Mouse (Mus musculus) layer of hippocampus, adult 2 months (tissue): ENCODE measurements at regions not wholly inside any gene's neighbourhood (a gene's known extent, or its start where the extent isn't known, plus 50 kb on each side); places are given as distances from the start of the nearest gene placed in this dataset.

Experiments
- DNase-seq, 2 experiments: peaks; one replicate each; pipeline ENCODE4 v3.0.0; 2022; ENCODE audit warnings: low spot score in 2 of 2
- H3K27ac ChIP-seq: fragments of 200-600 bp; 2 replicates; pipeline ENCODE4 v1.8.1; 2022
- H3K4me3 ChIP-seq: fragments of 200-600 bp; 2 replicates; pipeline ENCODE4 v1.8.1; 2022; ENCODE audit warnings: mild to moderate bottlenecking
- CTCF ChIP-seq: fragments of 200-600 bp; conservative IDR thresholded peaks from 2 replicates; pipeline ENCODE4 v1.8.1; 2022; ENCODE audit warnings: antibody characterized with exemption, mild to moderate bottlenecking, moderate library complexity

- peak; percentile 23 to 33 for DNase-seq
- no peak overlapping the region for H3K4me3 ChIP-seq
- H3K27ac ChIP-seq = no peak overlapping the region
- TF ChIP-seq CTCF = no peak
Observed at GRCm38 (mm10) chr4:152908235-152908634, 430.6 kb upstream of the Kcnab2 start.

GRCm38 (mm10) chr4:152902851-152903250 lies 425.2 kb upstream of the Kcnab2 start:
- no peak overlapping the region for H3K27ac ChIP-seq
- DNase-seq = no peak
- no peak overlapping the region for H3K4me3 ChIP-seq
- no peak for TF ChIP-seq CTCF

- H3K27ac ChIP-seq = peak overlapping the region; percentile 62; the same call in 1 of the 2 replicates
- DNase-seq = peak in 1 of 2 experiments; percentile 65
- no peak for TF ChIP-seq CTCF
- no peak overlapping the region for H3K4me3 ChIP-seq
Observed at GRCm38 (mm10) chr4:152900049-152900448, 422.4 kb upstream of the Kcnab2 start.

GRCm38 (mm10) chr4:152895076-152895475 lies 417.4 kb upstream of the Kcnab2 start:
- peak; percentile 49 for TF ChIP-seq CTCF
- Histone ChIP-seq H3K4me3 (no peak overlapping the region), H3K27ac (no peak overlapping the region)
- peak in 1 of 2 experiments; percentile 15 for DNase-seq

- no peak overlapping the region for H3K4me3 ChIP-seq
- H3K27ac ChIP-seq = no peak overlapping the region
- TF ChIP-seq CTCF = no peak
- no peak for DNase-seq
Observed at GRCm38 (mm10) chr4:152892997-152893396, 415.3 kb upstream of the Kcnab2 start.

GRCm38 (mm10) chr4:152889211-152889610 lies 411.5 kb upstream of the Kcnab2 start:
- H3K27ac ChIP-seq = no peak overlapping the region
- no peak overlapping the region for H3K4me3 ChIP-seq
- TF ChIP-seq CTCF = peak; percentile 61
- no peak for DNase-seq

- TF ChIP-seq CTCF = no peak
- Histone ChIP-seq H3K4me3 (no peak overlapping the region), H3K27ac (no peak overlapping the region)
- no peak for DNase-seq
Observed at GRCm38 (mm10) chr4:152888306-152888705, 410.6 kb upstream of the Kcnab2 start.

GRCm38 (mm10) chr4:152886773-152887172 lies 409.1 kb upstream of the Kcnab2 start:
- no peak overlapping the region for H3K27ac ChIP-seq
- no peak for DNase-seq
- no peak overlapping the region for H3K4me3 ChIP-seq
- TF ChIP-seq CTCF = no peak

- Histone ChIP-seq H3K4me3 (no peak overlapping the region), H3K27ac (no peak overlapping the region)
- no peak for DNase-seq
- no peak for TF ChIP-seq CTCF
Observed at GRCm38 (mm10) chr4:152881433-152881930, 403.8 kb upstream of the Kcnab2 start.

GRCm38 (mm10) chr4:152880368-152880767 lies 402.7 kb upstream of the Kcnab2 start:
- Histone ChIP-seq H3K27ac (no peak overlapping the region), H3K4me3 (no peak overlapping the region)
- no peak for TF ChIP-seq CTCF
- DNase-seq = no peak

GRCm38 (mm10) chr4:152878941-152879340 lies 401.3 kb upstream of the Kcnab2 start:
- H3K27ac ChIP-seq = no peak overlapping the region
- no peak for TF ChIP-seq CTCF
- no peak overlapping the region for H3K4me3 ChIP-seq
- no peak for DNase-seq

GRCm38 (mm10) chr4:152878401-152878800 lies 400.7 kb upstream of the Kcnab2 start:
- DNase-seq = no peak
- no peak for TF ChIP-seq CTCF
- no peak overlapping the region for H3K4me3 ChIP-seq
- no peak overlapping the region for H3K27ac ChIP-seq

GRCm38 (mm10) chr4:152870046-152870445 lies 392.4 kb upstream of the Kcnab2 start:
- no peak for TF ChIP-seq CTCF
- Histone ChIP-seq H3K4me3 (no peak overlapping the region), H3K27ac (no peak overlapping the region)
- no peak for DNase-seq

- DNase-seq = no peak
- Histone ChIP-seq H3K4me3 (no peak overlapping the region), H3K27ac (no peak overlapping the region)
- no peak for TF ChIP-seq CTCF
Observed at GRCm38 (mm10) chr4:152865894-152866293, 388.2 kb upstream of the Kcnab2 start.
